Mouse (Mus musculus) C2C12 (cell line): ENCODE results near the gene Mapk6.

Experiments
- CTCF ChIP-seq: IDR thresholded peaks from one replicate; pipeline ENCODE4 v1.5.1; 2011; ENCODE audit not compliant: control insufficient read depth, insufficient read depth, insufficient read length
- MYOG ChIP-seq: IDR thresholded peaks from one replicate; pipeline ENCODE4 v1.6.1; 2011; ENCODE audit not compliant: control insufficient read depth, insufficient read length; ENCODE audit errors: extremely low read depth

DNA sequence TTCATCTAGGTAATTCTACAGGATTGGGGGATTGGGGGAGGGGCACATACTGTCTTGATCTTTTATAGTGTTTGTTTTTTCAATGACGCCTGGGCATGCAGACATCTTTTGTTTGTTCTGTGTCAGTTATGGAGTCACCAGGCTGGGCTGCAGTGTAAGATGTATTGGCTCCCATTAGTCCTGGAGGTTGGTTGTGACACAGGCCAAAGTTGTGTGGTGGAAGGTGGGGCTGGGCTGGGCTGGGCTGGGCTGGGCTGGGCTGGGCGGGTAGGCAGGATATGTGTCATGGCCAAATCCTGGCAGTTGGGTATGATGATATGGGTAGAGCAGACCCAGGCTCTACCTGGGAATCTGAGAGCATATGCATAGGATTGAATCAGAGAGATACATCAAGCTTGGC is 31.0 kb downstream of the Mapk6 start:
- no peak for TF ChIP-seq CTCF
- no peak for TF ChIP-seq MYOG
